Mouse (Mus musculus) spleen, postnatal 4 days (tissue): Measurements from ENCODE around the gene Actl7a.

ENCODE experiments used
- DNase-seq, 2 experiments: peaks; one replicate each; pipeline ENCODE4 v3.0.0; 2022; ENCODE audit warnings: low spot score in 2 of 2

Gene Actl7a

GRCm38 (mm10) chr4:56757693-56758092 lies 14.5 kb downstream of the Actl7a start:
- no peak for DNase-seq

DNA sequence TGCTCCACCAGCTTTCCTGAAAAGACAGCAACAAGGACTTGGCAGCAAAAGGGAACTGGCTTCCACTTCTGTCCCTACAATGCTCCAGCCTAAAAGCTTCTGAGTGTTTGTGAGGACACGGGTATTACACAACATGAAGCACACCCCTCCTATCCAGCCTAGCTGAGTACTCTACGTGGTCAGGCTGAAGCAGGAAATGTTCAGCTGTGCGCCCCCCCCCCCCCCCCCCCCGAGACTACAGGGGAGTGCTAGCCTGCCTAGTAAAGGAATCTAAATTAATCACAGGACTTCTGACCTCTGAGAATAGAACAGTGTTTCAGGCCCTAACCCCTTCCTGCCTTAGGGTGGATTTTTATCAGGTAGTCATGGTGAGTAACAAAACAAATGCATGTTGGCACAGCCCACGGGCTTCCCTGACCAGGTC lies 24.7 kb downstream of the Actl7a start:
- DNase-seq = no peak

DNA sequence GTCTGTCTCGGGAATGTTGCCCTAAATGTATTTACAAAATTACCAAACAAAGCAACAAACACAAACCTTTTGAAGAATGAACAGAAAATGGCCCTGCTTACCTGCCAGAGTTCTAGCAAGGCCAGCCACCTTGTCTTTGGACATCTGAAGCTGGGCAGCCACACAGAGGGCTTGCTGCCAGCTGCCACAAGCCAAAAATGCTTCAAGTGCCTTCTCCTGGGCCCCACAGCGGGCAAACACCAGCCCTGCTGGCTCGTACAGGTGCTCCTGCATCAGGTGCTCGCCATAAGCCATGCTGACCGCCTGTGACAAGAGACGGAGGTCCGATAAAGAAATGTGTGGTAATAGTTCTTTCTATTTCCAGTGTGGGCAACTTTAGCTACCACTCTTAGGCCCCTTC lies 25.7 kb downstream of the Actl7a start:
- no peak for DNase-seq

DNA sequence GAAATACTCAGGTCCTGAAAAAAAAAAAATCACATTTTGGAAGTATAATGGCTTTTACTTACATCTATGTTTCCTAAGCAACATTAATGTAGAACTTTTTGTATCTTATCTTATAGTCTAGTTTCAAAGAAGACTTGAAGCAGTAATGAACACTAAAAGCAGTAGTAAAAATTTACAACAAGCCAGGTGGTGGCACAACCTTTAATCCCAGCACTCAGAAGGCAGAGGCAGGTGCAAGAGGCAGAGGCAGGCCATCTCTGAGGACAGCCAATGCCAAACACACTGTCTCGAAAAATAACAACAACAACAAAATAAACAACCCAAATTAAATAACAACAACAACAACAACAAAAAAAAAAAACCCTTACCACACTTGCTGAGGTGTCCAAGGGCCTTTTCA lies 27.9 kb downstream of the Actl7a start:
- DNase-seq = no peak

DNA sequence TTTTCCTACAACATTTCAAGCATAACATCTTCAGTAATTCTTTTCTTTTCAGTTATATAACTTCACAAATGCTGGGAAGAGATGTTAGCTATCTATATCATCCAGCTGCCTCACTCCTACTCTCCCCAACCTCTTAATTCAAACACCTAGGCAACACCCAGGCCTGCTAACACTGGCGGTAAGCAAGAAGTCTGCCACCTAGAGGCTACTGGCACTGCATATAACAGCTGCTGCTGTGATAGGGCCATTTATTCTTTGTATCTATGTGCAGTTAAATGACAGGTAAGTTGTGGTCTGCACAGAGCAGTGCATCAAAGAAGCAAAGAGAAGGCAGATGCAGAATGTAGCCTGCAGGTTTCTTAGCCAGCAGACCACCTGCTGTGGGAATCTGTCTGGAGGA lies 48.2 kb downstream of the Actl7a start:
- DNase-seq = no peak
